Mouse (Mus musculus): ENCODE data around the gene Tmem53. TPM values are rescaled to one million over a fixed set of nuclear protein-coding genes. Genes with fewer than 3 reads are reported as not detected.

The Tmem53 gene
- polyA plus RNA-seq, 1 experiment from 2014 or later: 9.6 TPM

DNA sequence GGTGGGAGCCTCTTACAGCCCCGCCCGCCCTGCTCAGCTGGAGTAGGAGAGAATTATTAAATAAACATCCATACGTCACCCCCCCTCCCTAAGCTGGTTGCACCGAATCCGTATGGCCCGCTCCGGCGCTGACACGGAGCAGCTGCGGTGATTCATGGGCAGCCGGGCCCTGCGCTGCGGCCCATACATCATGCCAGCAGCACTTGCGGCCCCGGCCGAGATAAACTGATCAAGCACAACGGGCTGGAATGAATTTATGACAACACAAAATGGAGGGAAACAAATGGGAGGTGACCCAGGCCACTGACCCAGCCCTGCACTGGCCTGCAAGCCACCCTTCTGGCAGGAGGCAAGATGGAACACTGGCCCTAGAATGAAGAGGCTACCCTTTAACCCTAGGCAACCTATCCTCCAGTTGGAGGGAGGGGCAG, 24.5 kb downstream of the Tmem53 start:
- Histone ChIP-seq H3K27me3 (no peaks in the 10 kb centered on the region), H3K9ac (0 out of 2 replicates have a peak overlapping the region, but pooled peaks have one; percentile 9), H3K27ac (peak overlapping the region; percentile 69), H3K4me1 (peaks cover 63% of the 10 kb centered on the region), H3K36me3 (peaks cover 87% of the 10 kb centered on the region), H3K9me3 (replicated peaks) (no peaks in the 10 kb centered on the region; the same call in 1 of the 2 replicates), H3K4me2 (replicated peaks) (no peak overlapping the region), H3K4me3 (no peak overlapping the region)
- ATAC-seq (ENCODE audit: low FRiP score): peak; percentile 50
- WGBS: 81% methylated on average over 17 of the region's 17 CpGs

DNA sequence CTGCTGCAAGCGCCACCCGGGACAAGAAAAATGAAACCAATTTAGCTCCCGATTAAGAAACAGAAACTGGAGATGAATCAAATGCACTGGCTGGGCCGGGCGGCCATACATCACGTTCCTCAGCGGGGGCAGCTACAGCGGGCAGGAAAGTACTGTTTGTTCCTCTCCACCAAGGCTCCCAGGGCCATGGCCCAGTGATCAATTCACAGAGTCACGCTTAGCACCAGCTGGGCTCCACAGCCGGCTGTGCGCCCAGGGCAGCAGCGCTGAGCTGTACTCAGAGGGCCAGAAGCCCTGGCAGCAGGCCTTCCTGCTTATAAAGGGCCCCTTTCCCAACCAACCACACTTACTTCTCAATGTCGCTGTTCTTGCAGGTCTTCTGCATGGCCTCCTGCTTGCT, 25.3 kb downstream of the Tmem53 start:
- Histone ChIP-seq H3K4me1 (peaks cover 62% of the 10 kb centered on the region), H3K27me3 (no peaks in the 10 kb centered on the region), H3K36me3 (peaks cover 88% of the 10 kb centered on the region), H3K27ac (peak overlapping the region; percentile 69), H3K9ac (no peak overlapping the region), H3K4me2 (replicated peaks) (no peak overlapping the region), H3K9me3 (replicated peaks) (no peaks in the 10 kb centered on the region; the same call in 1 of the 2 replicates), H3K4me3 (no peak overlapping the region)
- ATAC-seq (ENCODE audit: low FRiP score): no peak
- WGBS: 69% methylated on average over 13 of the region's 13 CpGs

DNA sequence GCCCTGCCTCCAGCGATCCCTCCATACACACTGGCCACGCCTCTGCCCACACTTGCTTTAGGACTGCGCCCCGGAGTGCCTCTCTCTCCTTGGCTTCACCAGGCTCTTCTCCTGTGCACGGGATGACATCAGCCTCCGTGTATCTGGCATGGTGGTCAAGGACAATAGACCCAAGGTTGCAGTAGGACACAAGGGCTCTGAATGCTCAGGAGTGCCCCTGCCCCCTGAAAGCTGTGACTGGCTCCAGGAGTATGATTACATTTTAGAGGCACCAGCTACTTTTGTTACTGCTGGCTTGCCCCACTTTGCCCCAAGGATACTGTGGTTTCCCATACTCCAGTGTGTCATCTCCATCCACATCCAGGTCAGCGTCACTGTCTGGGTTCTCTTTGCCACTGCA, 25.9 kb downstream of the Tmem53 start:
- no peaks in the 10 kb centered on the region for H3K27me3 ChIP-seq

DNA sequence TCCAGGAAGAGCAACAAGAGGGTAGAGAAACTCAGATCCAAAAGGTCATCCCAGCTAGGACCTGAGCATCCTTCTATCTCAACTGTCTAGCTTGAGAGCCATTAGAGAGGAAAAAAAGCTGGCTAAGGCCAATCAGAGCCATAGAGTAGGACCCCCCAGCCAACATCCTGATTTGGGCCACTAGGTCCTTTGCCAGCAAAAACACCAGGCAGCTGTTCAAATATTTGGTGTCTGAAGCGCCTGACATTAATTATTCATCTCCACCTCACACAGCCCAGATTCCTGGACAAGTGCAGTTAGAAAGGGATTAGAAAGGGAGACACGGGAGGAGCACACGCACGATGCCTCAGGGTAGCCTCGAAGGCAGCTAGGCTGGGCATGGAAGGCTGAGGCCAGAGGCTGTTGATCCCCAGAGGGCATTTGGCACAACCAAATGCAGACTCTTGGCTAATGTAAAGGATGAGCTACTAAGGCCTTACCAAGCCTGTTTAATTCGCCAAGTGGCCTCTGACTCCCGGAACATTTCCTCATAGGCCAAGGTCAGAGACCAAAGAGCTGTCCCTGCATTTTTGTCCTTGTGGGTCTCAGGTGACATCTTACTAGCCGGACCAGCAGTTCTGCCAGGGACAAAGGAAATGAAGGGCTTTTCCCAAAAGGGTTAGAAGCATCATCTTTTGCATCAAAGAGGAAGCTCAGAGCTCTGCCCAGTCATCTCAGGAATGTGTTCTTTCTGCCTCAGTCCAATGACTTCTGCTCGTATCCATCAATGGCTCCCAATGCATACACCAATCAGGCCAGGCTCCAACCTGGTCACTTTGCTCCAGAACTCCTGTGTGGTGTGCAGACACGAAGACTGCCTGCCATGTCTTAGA, 26.9 kb downstream of the Tmem53 start:
- H3K9ac ChIP-seq: no peak overlapping the region
- no peaks in the 10 kb centered on the region; the same call in 1 of the 2 replicates for H3K9me3 ChIP-seq (replicated peaks)
- whole genome bisulfite sequencing: 77% methylated on average over 10 of the region's 10 CpGs
- H3K27me3 ChIP-seq: no peaks in the 10 kb centered on the region
- no peak overlapping the region for H3K4me2 ChIP-seq (replicated peaks)
- H3K36me3 ChIP-seq: peaks cover 78% of the 10 kb centered on the region
- H3K27ac ChIP-seq: peak overlapping the region; percentile 4; the same call in 1 of the 2 replicates
- no peak overlapping the region for H3K4me3 ChIP-seq
- peaks cover 63% of the 10 kb centered on the region for H3K4me1 ChIP-seq
- no peak for ATAC-seq (ENCODE audit: low FRiP score)

More for the DNA sequence above, 25.9 kb downstream of the Tmem53 start:
- Histone ChIP-seq H3K36me3 (peaks cover 85% of the 10 kb centered on the region), H3K9me3 (replicated peaks) (no peaks in the 10 kb centered on the region; the same call in 1 of the 2 replicates), H3K9ac (no peak overlapping the region), H3K4me3 (no peak overlapping the region), H3K4me1 (peaks cover 62% of the 10 kb centered on the region), H3K27ac (peak overlapping the region; percentile 69; the same call in 1 of the 2 replicates), H3K4me2 (replicated peaks) (no peak overlapping the region)
- ATAC-seq (ENCODE audit: low FRiP score): no peak
- WGBS: 96% methylated on average over 7 of the region's 7 CpGs

DNA sequence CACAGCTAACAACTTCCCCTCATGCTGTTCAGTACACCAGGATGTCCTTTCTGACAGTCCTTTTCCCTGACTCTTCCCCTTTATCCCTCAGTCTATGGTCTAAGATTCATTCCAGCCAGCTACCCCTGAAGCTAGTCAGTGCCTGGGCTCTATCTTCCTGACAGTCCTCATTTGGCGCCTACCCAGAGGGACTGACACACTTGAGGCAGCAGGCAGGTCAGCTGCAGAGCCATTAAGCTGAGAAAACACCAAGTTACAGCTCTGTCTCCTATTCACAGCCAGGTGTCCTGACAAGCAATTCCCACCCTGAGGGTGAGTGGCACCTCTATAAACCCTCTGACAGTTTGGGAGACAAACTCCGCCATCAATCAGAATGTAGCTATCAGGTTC, 27.5 kb downstream of the Tmem53 start:
- ATAC-seq (ENCODE audit: low FRiP score): no peak
- Histone ChIP-seq H3K4me1 (peaks cover 69% of the 10 kb centered on the region), H3K27ac (no peak overlapping the region; the same call in 1 of the 2 replicates), H3K4me2 (replicated peaks) (no peak overlapping the region), H3K27me3 (no peaks in the 10 kb centered on the region), H3K9me3 (replicated peaks) (no peaks in the 10 kb centered on the region; the same call in 1 of the 2 replicates), H3K9ac (no peak overlapping the region), H3K4me3 (no peak overlapping the region), H3K36me3 (peaks cover 78% of the 10 kb centered on the region)
- 85% methylated on average over 2 of the region's 2 CpGs for WGBS

DNA sequence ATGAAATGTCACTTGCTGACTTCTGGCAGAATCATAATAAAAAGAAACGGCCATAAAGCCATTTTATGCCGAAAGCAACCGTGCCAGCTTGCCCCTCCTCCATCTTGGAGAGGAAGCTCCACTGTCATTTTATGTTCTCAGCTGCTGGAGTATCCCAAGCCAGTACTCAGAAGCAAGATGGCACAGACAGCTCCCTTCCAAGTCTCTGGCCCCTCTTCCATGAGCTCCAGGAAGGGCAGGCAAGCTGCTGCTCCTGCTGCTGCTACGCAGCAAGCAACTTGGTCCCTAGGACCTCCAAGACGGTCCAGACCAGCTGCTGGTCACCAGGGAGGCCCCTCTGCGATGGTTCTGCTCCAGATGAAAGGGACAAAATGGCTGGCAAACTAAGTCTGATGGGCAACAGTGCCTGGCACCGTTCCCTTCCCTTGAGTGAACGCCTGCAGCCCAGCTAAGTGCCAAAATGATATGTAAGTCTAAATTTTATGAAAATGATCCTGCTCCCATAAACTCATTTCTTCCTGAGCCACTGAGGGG, 28.7 kb downstream of the Tmem53 start:
- H3K9me3 ChIP-seq (replicated peaks): no peaks in the 10 kb centered on the region
- peak overlapping the region; percentile 48; the same call in 1 of the 2 replicates for H3K27ac ChIP-seq
- peaks cover 82% of the 10 kb centered on the region for H3K4me1 ChIP-seq
- H3K9ac ChIP-seq: no peak overlapping the region
- H3K4me3 ChIP-seq: no peak overlapping the region
- peaks cover 78% of the 10 kb centered on the region for H3K36me3 ChIP-seq
- WGBS: 85% methylated on average over 8 of the region's 8 CpGs
- ATAC-seq (ENCODE audit: low FRiP score): no peak
- no peaks in the 10 kb centered on the region for H3K27me3 ChIP-seq
- H3K4me2 ChIP-seq (replicated peaks): no peak overlapping the region

DNA sequence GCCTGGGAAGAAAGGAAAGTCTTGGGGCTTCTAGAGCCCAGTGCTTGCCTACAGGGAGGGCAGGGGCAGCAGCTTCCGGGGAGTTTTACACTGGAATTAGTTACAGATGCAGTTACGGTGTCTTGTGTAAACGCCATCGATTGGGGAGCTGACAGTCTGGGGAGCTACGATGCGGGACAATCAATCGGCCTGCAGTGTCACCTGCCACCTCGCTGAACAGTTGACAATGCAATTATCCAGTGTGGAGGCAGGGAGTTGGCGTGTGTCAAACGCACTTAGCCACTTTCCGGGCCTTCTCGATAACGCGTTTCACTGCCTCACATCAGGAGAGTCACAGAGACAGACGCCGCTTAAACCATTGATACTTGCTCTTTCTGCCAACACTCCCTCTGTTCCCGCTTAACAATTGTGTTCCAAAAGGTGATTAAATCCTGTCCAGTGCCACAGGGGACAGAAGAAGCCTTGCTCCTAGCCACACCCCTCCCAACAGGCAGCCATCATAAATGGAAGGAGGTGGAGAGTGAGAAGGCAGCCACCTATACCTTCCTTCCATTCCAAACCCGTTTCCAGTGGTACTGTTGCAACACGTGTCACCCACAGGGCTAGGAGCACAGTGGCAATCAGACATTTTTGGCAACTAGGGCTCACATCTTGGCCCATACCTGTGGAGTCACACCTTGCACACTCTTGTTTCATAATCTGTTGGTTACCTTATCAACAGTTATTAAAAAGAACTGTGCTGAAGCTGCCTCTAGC, 29.5 kb downstream of the Tmem53 start:
- Histone ChIP-seq H3K4me3 (no peak overlapping the region), H3K9me3 (replicated peaks) (no peaks in the 10 kb centered on the region), H3K27ac (peak overlapping the region; percentile 78), H3K36me3 (peaks cover 74% of the 10 kb centered on the region), H3K27me3 (no peaks in the 10 kb centered on the region), H3K4me1 (peaks cover 86% of the 10 kb centered on the region), H3K4me2 (replicated peaks) (no peak overlapping the region), H3K9ac (no peak overlapping the region)
- ATAC-seq (ENCODE audit: low FRiP score): no peak
- WGBS: 59% methylated on average over 19 of the region's 19 CpGs

DNA sequence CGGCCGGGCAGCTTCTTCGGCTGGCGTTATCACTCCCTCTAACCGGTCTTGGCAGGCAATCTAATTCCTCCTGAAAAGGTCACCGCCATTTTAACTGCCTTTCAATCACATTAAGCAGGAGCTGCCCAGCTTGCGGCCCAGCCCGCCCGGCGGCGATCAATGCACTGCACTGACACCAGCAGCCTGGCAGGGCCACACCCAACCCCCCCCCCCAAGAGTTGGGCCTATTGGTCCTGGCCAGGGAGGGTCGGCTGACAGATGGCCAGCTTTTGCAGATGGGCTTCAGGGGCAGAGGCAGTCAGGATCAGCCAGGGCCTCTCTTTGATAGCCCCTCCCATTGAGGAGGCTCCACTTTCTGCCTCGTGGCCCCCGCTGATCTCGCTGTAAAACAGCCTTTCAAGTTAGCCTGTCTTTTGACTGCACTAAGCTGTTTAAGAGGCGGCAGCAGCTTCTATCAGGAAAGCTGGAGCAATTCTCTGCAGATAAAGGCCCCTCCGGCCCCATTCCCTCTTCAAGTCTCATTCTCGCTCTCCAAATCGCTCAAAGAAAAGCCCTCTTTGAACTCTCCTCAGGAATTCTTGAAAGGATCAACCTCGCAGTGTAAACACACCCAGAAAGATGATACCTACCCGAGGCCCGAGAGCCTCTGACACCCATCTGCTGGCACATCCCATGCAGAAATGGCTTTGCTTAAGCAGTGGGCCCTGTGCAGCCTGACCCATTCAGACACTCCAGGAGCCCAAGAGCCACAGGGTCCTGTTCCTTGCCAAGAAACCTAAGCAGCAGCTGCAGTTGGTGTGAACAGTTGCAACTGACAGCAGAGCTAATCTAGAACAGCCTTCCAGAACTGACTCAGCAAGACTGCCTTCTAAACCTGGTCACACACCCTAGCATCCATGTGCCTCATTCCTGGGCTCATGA, 31.8 kb downstream of the Tmem53 start:
- ATAC-seq (ENCODE audit: low FRiP score): peak; percentile 72
- H3K4me1 ChIP-seq: peaks cover 91% of the 10 kb centered on the region
- peak overlapping the region; percentile 33; the same call in 1 of the 2 replicates for H3K9ac ChIP-seq
- no peak overlapping the region for H3K4me3 ChIP-seq
- H3K36me3 ChIP-seq: peaks cover 58% of the 10 kb centered on the region
- H3K4me2 ChIP-seq (replicated peaks): no peak overlapping the region; the same call in 1 of the 2 replicates
- H3K27ac ChIP-seq: peak overlapping the region; percentile 78
- H3K27me3 ChIP-seq: no peaks in the 10 kb centered on the region
- 19% methylated on average over 22 of the region's 22 CpGs for WGBS
- H3K9me3 ChIP-seq (replicated peaks): no peaks in the 10 kb centered on the region

DNA sequence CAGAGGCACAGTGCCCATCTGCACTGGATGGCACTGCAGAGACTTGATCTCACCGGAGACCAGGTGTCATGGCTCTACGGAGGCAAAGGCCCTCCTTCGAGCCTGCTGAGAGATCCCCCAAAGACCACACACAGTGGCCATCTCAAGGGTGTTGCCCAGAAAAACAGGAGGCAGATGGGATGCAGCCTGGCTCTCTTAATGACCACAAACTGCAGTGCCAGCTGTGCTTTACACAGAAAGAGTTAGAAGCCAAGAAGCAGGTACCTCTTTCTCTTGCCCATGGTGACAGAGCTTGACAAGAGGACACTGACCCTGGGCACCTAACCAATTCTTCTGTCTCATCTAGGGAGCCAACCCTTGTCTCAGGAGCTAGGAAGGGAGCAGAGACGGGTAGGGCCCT, 32.6 kb downstream of the Tmem53 start:
- ATAC-seq (ENCODE audit: low FRiP score): no peak
- no peak overlapping the region for H3K4me3 ChIP-seq
- no peaks in the 10 kb centered on the region for H3K9me3 ChIP-seq (replicated peaks)
- H3K36me3 ChIP-seq: peaks cover 51% of the 10 kb centered on the region
- H3K9ac ChIP-seq: no peak overlapping the region
- whole genome bisulfite sequencing: 34% methylated on average over 4 of the region's 4 CpGs
- no peaks in the 10 kb centered on the region for H3K27me3 ChIP-seq
- peaks cover 85% of the 10 kb centered on the region for H3K4me1 ChIP-seq
- H3K27ac ChIP-seq: peak overlapping the region; percentile 78
- no peak overlapping the region for H3K4me2 ChIP-seq (replicated peaks)

DNA sequence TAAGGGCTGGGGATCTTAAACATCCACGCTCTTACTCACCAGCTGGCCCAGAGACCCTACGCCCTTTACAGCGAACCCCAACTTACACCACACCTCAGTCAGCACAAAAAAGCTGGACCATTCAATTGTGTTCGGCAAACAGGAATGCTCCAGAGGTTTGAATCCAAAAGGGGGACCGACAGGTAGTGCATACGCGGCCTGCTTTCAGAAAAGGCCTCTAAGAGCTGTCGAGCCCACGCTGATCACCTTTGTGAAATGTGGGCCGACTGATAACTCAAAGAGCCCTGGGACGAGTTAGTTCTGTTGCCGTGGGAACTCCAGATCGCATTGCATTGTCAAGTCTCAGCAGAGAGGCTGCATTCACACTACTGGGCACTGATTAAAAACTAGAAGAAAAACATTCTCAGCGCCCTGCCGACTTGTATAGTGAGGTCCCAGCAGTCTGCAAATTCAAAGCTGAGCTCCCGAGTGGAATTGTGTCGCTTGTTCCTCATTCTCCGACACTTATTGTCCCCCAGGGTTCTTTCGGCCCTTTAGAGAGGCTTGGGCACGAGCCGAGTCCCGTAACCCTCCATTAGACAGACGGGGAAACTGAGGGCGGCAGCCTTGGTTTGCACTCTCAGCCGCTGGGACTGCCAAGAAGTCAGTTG, 36.7 kb downstream of the Tmem53 start:
- Histone ChIP-seq H3K9me3 (replicated peaks) (no peaks in the 10 kb centered on the region), H3K27me3 (no peaks in the 10 kb centered on the region), H3K4me3 (peak overlapping the region; percentile 65), H3K9ac (peak overlapping the region; percentile 83), H3K4me2 (replicated peaks) (peak overlapping the region; percentile 66), H3K36me3 (peaks cover 29% of the 10 kb centered on the region), H3K4me1 (peaks cover 58% of the 10 kb centered on the region), H3K27ac (peak overlapping the region; percentile 94)
- ATAC-seq (ENCODE audit: low FRiP score): no peak
- WGBS: 22% methylated on average over 25 of the region's 25 CpGs
